Mouse (Mus musculus): Measurements from ENCODE around the gene Fcho2.

Gene Fcho2

DNA sequence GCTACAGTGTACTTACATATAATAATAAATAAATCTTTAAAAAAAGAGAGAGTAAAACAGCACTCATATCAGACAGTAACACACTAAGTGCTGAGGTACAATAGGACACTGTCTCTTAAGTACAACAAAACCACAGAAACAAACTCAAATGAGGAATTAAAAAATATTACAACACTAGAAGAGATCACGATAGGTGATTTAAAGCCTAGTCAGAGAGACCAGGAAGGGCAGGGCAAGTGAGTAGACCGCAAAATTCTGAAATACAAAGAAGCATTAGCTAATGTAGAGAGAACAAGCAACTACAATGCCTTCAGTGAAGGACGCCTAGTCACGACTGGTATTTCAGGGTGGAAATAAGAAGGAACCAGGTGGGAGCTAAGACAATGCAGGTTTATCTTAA lies 11.6 kb downstream of the Fcho2 start:
- peak; percentile 42 for DNase-seq

DNA sequence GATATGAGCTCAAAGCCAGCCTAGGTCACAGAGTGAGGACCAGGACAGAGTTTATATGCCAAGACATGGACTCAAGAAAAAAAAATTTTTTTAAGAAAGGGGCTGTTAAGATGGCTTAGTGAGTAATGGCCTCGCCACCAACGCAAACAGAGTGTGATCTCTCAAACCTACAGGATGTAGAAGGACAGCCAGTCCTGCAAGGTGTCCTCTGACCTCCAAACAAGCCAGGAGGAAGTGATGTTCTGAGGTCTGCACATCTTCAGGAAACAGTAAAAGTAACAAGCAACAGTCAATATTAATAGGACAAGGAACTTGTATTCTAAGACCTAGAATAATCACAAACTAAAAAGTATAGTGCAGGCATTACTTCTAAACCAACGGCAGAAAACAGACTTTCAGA lies 12.3 kb downstream of the Fcho2 start:
- DNase-seq: no peak

DNA sequence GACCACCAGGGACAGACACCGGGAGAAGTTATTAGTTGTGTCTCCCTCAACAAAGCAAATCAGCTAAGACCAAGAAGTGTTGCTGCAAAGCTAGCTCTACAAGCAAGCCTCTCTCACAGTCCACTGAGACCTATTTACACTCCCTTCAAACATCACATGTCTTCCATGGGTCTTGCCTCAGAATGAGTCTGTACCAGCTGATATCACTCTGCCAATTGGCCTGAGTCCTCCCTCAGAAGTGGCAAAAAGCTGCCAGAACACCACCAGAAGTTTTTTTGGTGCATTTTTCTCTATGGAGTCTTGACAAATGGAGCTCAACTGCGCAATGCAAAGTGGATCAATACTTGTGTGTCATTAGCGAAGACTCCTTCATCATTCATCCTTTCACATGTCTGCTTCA lies 19.7 kb downstream of the Fcho2 start:
- no peak for DNase-seq

DNA sequence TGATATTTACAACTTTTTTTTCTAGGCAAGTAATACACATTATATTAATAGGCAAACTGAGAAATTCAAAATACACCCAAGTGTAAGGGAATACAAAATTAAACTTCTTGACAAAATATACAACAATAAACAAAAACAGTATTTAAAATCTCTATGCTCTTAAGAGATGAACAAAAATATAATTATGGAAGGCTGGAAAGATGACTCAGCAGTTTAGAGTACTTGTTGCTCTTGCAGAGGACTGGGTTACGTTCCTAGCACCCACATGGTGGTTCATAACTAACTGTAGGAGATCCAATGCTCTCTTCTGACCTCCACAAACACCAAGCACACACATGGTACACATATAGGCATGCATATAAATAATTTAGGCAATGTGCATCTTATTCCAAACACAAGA lies 22.4 kb downstream of the Fcho2 start:
- no peak for DNase-seq

DNA sequence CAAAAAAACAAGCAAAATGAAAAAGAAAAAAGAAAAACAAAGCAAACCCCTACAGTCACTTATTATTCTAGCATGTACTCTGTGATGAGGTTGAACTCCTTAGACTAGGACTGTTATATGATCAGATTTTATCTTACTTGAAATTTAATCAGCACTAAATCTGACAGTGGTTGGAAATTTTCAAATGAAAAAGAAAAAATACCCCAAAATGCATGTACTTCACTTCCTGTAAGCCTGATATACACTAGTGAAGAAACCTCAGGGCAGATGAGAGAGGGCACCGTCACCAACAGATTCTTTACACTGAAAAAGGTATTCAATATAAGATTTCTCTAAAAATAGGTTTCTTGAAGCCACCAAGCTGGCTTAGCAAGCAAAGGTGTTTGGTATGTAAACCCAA lies 23.6 kb downstream of the Fcho2 start:
- no peak for DNase-seq

DNA sequence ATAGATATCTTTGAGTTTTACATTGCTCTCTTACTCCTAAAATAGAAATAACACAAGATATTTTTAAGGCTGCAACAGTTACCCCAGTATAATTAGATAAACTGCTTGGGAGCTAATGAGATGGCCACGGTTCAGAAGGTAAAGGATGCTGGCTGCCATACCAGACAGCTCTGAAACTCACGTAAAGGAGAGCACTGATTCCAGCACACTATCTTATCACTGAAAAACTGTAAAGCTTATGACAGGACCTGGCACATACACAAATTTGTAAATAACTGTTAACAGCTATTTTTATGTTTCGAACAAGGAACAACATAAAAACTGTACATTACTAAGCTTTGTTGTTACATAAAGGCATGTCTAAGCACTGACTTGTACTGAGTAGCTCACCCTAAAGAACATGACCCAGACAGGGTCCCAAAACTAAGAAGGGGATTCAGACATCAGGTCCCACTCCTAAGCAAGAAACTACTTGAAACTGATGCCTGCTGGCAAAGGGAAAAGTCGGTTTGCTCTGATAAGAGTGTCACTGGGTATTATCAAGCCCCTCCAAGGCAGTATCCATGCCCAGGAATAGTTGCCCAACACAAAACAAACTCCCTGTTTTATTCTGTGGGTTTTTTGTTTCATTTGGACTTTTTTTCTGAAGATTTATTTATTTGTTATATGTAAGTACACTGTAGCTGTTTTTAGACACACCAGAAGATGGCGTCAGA lies 28.1 kb downstream of the Fcho2 start:
- no peak for DNase-seq

DNA sequence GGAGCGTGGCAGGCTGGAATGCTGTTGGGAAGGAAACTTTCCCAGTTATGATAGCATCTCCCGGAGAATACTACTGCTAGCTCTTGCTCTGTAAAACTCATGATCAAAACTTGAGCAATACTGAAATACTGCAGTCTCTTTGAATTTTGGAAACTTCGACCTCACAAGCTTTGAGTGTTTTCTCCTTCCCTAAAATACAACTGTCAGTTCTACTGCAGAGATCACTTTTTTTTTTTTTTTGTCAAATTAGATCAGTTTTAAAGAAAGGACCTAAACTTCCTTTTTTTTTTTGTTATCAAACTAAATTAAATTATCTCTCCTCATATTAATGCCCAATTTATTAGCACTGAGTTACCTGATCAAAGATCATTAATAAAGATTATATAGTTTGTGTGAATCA lies 37.3 kb downstream of the Fcho2 start:
- DNase-seq: no peak

DNA sequence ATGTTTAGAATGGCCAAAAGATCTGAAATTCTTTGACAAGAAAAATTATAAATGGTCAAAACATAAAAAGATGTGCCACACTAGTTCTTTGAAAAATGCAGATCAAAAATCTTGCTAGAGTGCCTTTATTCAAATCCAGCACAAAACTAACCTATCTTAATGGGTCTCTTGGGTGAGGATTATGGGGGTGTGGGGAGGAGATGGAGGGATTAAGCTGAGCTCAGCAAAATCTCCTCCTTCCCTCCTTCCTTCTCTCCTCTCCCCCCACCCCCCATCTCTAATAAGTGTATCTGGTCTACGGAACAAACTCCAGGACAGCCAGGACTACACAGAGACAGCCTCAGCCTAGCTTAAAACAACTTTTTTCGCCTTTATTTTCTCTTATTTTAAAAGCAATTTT lies 43.8 kb downstream of the Fcho2 start:
- DNase-seq: no peak

DNA sequence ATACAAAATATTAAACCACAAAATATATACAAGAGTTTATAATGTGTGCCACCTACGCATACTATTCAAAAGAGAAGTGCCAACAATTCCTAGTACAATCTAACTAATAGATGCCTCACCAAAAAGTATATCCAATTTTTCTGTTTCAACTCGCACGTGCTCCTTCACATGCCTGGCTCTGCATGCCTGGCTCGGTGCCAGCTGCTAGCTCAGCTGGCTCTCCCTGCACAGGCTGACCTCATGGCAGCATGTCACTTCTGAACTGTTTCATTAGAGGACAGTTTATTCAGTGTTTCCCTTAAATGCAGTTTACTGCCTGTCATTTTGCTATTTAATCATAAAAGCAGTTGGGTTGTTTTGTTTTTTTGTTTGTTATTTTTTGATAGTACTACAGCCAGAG lies 46.9 kb downstream of the Fcho2 start:
- peak; percentile 80 for DNase-seq

DNA sequence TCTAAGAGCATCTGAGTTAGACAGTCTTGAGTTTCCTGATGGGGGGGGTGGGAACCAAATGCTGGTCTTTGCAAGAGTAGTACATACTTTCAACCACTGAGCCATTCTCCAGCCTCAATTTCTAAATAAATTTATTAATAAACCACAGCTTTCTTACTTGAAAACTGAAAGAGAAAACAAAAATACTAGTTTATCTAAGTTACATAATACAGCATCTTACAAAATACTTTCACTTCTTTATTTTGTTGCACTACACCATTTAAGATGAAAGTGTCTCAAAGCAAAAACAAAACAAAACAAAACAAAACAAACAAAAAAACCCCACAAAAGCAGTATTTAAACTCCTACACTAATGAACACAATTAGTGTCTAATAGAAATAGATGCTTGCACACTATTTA lies 53.5 kb downstream of the Fcho2 start:
- no peak for DNase-seq

DNA sequence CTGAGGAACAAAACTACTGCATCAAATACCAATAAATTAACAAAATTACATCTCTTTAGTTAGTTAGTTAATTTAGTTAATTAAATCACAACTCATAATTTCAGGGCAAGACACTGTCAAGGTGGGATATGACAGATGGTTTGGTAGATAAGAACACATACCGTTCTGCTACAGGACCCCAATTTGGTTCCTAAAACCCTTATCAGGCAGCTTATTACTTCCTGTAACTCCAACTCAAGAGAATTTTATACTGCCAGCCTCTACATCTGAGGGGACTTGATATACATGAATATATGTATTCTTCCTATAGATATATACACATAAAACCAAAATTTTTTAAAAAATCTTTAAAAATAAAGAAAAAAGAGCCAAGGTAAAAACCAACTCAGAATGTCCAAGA lies 59.4 kb downstream of the Fcho2 start:
- no peak for DNase-seq

DNA sequence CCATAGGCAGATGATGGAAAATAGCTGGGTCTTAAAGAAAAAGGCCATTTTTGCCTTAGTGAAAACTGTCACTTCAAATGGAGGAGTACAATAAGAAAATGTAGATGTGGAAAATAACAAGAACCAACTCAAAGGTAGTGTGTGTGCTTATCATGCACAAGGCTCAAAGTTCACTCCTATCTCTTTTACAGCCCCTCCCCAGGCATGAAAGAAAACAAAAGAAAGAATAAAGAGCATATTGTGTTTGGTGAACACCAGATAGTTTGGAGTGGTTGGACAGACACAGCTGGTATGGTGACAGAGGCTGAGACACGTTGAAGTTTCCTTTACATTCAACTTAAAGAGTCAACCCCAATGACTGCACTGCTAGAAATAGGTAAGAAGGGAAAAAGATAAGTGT lies 70.6 kb downstream of the Fcho2 start:
- DNase-seq: no peak

DNA sequence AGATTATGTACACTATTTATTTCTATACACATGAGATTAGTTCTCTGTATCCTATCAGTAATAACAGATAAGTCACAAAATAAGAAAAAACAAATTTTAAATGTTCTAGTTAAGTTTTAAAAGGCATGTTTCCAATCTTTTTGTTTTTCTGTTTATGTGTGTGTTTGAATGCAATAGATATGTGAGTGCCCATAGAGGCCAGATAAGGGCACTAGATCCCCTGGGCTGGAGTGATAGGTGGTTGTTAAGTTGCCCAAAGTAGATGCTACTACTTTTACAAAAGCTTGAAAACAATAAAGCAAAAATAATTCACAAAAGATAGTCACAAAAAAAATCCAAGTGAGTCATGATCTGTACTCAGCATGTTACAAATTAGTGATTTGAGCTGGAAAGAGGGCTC lies 71.4 kb downstream of the Fcho2 start:
- no peak for DNase-seq

DNA sequence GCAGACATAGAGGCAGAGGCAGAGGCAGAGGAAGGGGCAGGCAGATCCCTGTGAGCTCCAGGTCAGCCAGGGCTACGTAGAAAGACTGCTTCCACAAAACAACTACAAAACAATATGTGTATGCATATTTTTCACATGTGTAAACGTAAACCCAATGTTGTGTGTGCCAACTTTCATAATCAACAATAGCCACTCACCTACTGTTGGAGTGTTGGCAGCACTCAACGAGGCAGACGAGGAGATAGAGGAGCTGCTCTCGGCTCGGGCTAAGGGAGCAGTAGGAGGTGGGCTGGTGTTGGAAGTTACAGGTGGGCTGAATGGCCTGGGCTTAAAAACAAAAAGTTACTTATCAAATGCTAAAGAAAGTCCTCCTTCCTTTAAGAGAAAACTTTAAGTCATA lies 72.0 kb downstream of the Fcho2 start:
- no peak for DNase-seq

DNA sequence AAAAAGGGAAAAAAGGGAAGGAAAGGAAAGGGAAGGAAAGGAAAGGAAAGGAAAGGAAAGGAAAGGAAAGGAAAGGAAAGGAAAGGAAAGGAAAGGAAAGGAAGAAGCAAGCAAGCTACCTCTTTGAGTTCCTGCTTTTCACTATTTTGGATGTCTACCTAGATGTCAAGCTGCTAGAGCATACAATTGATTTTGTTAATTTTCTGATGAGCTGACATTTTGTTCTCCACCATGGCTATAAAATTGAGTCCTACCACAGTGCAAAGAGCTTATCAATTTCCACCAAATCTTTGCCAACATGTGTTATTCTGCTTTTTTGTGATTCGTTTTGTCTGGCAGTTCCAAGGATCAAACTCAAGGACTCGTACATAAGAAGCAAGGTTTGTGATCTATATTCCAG lies 77.0 kb downstream of the Fcho2 start:
- no peak for DNase-seq

DNA sequence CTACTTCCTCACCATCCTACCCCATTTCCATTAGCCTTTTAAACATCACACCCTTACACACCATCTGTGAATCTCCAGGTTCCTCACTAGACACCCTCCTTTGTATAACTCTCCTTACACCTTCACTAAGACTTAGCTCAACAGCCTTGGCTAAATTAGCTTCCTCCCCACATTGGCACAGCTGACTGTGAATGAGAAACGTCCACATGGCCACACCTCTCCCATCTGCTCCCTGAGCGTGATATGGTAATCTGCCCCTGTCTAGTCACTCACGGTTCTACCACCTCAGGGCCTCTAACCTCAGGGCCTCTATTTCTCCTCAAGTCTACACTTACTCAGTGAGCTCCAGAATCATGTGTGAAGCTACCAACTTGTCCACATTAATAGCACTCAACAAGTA lies 82.0 kb downstream of the Fcho2 start:
- no peak for DNase-seq

DNA sequence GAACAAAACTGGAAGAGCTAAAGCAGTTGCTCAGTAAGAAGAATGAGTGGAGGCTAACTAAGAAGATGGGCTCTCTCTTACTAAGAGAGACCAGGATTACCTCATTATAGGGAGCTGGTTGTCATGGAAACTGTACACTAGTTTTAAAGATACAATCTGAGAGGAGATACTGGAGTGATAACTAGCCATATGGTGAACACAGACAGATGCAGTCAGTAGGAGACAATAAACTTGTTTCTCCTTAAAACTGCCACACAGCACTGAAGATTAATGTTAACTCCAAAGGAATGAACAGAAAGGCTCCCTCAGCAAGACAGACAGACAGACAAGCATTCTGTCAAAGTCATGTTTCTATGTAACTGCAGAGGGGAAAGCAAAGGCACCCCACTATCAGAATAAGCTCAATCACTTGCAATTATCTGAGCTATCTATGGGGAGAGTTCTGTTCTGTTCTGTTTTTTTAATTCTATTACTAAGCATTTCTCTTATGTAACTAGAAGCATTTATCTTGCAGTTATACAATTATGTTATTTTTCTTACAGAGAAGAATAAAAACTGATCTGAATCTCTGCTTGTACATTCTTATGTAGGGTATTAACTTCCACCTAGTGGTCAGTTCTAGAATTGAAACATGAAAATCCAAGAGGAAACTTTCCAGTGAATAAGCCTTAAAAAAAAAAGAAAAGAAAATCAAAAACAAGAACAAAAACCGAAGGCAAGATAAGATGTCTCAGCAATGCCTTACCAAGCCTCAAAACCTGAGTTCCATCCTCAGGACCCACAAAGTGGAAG lies 85.8 kb downstream of the Fcho2 start:
- no peak for DNase-seq

DNA sequence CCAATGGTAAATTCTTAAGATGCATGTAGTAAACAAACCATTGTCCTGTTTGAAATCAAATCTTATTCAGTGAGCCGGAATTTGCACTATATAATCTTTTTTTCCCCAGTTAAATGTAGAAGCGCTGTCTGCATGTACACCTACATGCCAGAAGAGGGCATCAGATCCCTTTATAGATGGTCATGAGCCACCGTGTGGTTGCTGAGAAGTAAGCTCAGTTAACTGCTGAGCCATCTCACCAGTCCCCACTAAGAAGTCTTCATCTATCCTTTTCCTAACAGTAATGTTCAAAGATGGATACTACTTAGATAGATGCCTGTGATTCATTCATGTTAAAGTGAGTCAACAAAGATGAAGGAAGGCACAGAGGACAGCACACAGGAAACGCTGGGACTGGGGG lies 88.8 kb downstream of the Fcho2 start:
- peak; percentile 38 for DNase-seq

DNA sequence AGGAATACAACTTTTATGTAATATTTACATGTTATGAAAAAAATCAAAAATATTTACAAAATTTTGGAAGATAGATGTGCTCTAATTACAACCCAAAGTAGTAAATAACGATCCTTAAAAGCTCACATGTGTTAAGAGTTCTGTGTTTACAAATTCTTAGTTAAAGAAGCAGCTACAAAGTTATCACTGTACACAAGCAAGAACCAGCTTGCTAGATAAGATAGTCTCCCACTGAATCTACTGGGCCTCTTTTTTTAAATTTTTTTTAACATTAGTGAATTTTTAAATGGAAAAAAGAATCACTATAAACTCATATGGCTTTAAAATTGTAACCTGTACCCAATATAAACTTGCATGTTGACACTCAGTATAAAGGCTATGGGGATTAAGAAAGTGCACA lies 91.8 kb downstream of the Fcho2 start:
- no peak for DNase-seq

DNA sequence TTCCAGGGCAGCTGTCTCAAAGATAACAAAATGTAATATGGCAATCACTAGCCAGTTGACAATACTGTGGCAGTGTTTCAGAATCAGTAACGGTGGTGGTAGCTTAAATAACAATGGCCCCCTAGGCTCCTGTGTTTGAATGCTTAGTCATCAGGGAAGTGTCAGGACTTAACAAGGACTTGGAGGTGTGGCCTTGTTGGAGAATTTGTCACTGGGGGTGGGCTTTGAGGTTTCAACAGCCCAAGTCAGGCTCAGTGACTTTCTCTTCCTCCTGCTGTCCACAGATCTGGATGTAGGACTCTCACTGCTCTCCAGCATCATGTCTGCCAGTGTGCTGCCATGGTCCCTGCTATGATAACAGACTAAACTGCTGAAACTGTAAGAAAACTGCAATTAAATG lies 93.0 kb downstream of the Fcho2 start:
- DNase-seq: no peak

DNA sequence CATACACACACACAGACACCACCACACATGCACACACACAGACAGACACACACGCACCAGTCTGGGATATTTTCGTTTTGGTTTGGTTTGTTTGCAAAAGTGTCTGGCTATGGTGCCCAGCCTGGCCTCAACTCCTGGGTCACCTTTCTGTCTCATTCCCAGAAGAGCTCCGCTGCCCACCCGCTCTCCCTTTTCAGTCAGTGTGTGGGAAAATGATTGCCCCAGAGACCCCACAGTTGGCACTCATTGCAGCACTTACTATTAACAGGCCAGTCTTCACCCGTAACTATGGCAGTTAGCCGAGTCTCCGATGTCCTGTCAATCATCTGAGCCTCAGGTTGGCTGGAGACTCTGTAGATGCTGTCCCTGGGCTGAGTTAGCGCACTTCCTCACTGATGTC lies 99.1 kb downstream of the Fcho2 start:
- DNase-seq: no peak

DNA sequence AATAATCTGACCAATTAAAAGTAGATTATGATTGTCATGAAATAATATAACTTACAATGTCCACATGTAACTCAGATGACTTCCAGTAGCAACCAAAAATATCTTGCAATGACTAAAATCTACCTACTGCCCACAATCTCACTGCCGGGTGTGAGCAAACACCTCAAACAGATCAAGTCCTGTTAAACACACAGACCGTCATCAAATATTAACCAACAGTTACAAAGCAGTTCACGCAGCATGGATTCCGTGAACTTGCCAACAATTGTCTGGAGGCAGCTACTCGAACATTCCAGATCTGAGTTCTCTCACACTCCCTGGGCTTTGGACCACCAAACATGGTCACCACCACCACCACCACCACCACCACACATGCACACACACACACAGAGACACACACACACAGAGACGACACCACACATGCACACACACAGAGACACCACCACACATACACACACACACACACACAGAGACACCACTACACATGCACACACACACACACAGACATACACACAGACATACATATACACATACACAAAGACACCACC lies 99.7 kb downstream of the Fcho2 start:
- peak; percentile 12 for DNase-seq

DNA sequence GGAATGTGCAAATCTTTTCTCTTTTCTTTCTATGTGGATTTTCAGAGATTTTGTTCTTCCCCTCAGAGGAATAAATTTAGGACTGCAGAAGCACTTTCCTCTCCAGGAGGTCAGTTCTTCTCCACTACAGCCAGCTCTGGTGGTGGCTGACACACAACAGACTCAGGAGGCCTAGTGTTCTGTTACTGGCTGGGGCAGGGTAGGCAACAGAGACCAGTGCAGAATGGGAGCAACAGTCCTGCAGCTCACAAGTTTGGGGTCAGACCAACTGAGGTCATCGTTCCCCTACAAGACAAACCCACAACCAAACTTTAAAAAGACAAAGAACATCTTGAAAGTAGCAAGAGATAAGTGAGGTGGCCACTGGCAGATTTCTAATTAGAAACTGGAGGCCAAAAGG lies 104.6 kb downstream of the Fcho2 start:
- peak; percentile 28 for DNase-seq

DNA sequence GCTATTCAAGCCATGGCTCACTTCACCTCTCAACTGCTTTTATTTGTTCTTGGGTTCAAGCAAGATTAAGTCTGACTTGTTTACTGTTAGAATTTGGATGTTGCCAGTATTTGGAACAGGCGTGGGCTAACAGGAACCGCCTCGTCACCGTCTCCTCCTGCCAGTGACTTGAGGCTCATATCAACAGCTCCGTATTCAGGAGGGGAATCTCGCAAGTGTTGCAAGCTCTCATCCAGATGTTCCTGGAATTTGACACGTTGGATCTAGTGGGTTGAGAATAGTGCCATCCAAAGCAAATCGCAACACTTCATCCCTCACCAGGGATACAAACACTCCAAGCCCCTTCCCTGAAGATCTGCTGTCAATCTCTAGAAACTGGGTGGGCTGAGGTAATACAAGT lies 105.0 kb downstream of the Fcho2 start:
- DNase-seq: peak; percentile 65

DNA sequence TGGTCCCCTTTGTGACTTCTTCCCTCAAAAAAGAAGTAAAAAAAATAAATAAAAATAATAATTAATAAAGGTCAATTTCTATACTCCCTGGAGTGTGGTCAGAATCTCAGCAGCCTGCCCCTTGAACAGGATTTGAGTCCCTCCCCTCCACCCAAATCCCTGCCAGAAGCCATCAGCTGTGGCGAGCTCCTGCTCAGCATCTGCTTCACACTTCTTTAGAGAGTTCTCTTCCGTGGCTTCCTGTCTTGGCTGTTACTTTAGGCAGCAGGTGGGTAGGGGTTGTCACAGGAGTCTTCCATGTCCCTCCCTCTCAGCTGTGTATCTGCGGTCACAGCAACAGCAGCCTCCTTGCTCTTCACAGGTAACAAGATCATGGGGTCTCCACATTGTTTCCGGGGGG lies 109.7 kb downstream of the Fcho2 start:
- DNase-seq: no peak

All from lung, postnatal 36 days (tissue).